Mouse (Mus musculus): Measurements from ENCODE around the gene Nr2f2. TPM values are rescaled to one million over a fixed set of nuclear protein-coding genes. Genes with fewer than 3 reads are reported as not detected.

The Nr2f2 gene
- polyA plus RNA-seq, 2 experiments from 2014 or later: not detected

DNA sequence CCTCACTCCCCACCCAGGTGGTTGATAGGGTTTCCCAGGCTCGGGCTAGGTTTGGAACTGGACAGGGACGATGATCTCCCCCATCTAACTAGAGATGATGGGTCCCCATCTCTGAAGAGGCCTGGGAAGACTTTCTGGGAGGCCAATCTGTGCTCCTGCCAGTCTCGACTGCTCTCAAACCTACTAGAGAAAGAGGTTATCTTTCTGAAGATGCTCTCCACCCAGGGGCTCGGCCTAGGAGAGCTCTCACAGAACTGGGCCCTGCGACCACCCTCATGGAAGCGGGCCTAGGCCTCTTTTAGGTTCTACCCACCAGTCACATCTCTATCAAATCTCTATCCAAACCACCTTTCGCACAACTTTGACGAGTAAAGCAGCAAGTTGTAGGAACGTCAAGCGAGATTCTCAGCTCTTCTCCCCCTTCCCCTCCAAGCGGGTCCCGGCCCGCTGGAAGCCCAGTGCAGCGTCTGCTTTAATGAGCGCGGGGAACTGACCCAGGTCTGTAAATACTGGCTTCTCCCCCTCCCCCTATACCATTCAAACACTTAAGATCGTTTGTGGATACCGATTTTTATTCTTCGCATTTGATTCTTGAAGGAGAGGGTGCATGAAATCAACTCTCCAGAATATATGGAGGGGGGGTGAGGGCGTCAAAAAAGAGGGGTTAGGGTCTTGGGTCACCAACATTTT lies 16.4 kb downstream of the Nr2f2 start:
- ATAC-seq: no peak

DNA sequence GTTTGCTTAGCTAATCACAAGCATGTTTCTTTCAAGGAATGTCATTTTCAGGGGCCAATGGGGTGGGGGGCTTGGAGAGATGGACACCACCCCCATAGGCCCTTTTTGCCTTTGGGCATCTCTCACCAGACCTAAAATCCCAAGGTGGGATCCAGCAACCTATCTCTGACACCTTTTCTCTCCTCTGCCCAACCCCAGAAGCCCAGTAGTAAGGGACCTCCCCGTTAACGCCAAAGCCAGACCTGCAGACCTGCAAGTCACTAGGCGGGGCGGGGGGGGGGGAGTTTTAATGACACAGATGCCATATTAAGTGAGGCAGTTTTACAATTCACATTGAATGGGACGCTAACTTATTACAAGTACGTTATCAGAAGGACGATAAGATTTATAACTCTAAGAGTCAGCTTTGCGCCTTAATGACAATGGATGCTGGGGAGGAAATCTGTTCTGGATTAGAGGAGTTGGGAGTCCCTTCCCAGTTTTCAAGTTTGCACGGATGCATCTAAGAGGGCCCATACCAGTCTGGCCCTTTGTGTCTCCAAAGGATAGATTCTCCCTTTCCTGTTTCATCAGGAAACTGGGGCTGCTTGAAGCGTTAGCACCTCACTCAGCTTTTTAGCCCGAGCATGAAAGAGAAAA lies 17.4 kb downstream of the Nr2f2 start:
- ATAC-seq: no peak

- no peak for ATAC-seq
Measured at GRCm38 (mm10) chr7:70348064-70348976, 18.2 kb downstream of the Nr2f2 start.

DNA sequence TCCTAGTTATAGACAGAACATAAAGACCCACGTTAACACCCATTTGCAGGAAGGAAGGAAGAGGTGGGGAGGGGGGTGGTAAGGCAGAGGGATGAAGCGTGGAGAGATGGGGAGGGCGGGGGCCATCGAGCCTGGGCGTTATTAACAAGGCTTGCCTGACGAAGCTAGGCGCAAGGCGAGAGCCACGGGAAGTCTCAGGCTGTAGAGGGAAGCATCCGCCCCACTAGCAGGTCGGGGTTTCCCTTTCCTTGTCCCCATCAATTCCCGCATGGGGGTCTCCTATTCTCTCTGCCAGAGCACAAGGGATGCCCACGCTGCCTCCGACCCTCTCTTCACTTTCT lies 18.9 kb downstream of the Nr2f2 start:
- ATAC-seq: no peak

- ATAC-seq: no peak
Measured at GRCm38 (mm10) chr7:70346951-70347617, 19.5 kb downstream of the Nr2f2 start.

DNA sequence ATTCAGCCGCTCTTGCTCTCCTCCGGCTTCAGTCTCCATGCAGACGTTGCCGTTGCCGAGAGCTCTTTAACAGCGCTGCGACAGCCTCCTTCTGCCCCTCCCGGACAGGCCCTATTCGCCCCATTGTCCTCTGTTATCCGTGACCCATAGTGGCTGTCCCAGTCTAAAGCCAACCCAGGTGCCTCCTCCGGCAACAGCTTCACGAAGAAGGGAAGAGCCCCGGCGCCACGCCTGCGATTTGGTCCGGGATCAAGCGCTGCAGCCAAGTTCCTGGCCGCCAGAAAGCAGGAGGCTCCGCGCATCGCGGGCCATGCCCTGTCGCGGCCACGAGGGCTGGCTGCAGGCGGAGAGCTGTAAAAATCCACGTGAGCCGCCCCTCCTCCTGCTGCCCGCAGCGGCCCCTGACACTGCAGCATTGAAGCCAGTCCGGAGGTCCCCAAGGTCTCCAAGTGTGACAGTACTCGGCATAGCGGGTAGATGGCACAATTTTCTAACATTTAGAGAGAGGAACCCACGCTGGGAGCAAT lies 20.5 kb downstream of the Nr2f2 start:
- no peak for ATAC-seq

DNA sequence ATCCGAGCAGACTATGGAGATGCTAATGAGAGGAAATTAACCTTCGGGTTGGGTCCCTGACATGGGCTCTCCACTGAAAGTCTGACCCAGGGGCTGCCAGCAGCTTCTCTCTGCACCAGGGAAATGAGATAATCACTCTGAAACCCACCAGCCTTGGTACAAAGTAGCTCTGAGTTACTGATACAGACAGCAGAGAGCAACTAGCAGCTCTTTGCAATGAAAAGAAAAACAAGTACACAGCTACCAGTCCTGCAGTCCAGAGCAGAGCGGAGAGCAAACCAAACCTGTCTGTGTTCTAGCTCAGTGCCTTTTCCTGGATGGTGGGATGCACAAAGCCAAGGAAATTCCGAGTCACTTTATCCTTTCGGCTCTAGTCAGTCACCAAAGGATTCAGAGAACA lies 23.1 kb downstream of the Nr2f2 start:
- ATAC-seq: no peak

GRCm38 (mm10) chr7:70342771-70343170 lies 23.8 kb downstream of the Nr2f2 start:
- no peak for ATAC-seq

GRCm38 (mm10) chr7:70342076-70342475 lies 24.5 kb downstream of the Nr2f2 start:
- ATAC-seq: no peak

GRCm38 (mm10) chr7:70339998-70340630 lies 26.4 kb downstream of the Nr2f2 start:
- no peak for ATAC-seq

- ATAC-seq: no peak
Measured at GRCm38 (mm10) chr7:70338265-70338640, 28.3 kb downstream of the Nr2f2 start.

- ATAC-seq: no peak
Measured at GRCm38 (mm10) chr7:70337581-70338264, 28.8 kb downstream of the Nr2f2 start.

DNA sequence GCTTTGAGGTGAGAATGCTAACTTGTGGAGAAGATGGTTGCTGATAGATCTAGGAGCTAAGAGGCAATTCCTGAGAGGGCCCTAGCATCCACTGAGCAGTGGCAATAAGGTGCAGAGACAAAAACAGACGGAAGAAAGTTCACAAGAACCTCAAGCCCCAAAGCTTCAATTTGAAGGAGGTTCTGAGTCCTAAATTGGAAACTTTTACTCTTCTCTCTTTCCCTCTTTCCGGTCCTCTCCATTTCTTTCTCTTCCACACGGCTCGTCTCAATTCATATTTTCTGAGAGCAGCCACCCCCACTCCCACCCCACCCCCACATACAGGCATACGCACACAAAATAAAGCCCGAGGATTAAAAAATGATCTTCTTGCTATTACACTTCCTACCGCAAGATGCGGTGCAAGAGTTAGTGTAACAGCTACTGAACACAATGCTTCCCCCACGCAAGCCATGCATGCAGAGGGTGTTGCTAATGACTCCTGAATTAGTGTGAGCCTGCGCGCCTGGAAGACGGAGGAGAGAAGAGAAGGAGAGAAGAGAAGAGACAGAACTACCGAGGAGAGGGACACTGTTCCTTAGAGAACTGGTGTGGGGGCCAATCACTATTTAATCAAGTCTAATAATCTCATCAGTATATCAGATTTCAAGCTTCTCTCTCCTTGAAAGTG lies 29.8 kb downstream of the Nr2f2 start:
- no peak for ATAC-seq

- ATAC-seq: no peak
Measured at GRCm38 (mm10) chr7:70336126-70336525, 30.4 kb downstream of the Nr2f2 start.

DNA sequence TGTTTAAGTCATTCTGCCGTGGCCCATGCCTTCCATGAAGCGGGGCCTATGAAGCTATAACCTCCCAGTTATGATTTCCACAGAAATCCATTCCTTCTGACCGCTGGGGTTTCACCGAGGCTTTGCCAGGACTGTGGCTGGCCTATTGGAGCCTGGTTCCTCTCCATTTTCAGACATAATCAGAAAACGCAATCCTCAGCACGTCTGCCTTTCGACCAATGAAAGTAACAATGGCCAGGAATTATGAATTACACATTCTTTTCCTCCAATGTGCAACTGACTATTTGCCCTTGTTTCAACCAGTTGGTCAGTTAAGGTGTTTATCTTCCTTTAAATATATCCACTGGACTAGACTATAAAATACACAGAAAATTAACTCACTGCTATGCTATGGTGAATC lies 31.1 kb downstream of the Nr2f2 start:
- no peak for ATAC-seq

DNA sequence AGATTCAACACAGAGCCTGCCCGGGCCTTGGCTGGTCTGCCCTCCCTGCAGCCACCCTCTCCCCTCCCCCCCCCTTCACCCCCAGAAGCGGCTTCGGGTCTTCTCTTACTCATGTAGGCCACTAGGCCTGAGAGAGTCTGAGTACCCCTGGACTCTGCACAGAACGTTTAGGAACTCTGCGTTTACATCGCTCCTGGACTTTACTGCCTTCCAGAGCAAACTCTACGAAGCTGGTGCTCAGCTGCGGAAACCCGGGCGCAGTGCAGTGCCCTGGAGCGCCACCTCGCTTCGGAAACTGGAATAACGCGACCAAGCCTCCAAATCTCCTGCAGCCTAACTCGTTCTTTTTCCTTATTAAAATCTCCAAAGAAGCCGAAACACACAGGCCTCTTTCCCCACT lies 31.7 kb downstream of the Nr2f2 start:
- no peak for ATAC-seq

GRCm38 (mm10) chr7:70333851-70334250 lies 32.7 kb downstream of the Nr2f2 start:
- ATAC-seq: no peak

GRCm38 (mm10) chr7:70332926-70333664 lies 33.4 kb downstream of the Nr2f2 start:
- no peak for ATAC-seq

DNA sequence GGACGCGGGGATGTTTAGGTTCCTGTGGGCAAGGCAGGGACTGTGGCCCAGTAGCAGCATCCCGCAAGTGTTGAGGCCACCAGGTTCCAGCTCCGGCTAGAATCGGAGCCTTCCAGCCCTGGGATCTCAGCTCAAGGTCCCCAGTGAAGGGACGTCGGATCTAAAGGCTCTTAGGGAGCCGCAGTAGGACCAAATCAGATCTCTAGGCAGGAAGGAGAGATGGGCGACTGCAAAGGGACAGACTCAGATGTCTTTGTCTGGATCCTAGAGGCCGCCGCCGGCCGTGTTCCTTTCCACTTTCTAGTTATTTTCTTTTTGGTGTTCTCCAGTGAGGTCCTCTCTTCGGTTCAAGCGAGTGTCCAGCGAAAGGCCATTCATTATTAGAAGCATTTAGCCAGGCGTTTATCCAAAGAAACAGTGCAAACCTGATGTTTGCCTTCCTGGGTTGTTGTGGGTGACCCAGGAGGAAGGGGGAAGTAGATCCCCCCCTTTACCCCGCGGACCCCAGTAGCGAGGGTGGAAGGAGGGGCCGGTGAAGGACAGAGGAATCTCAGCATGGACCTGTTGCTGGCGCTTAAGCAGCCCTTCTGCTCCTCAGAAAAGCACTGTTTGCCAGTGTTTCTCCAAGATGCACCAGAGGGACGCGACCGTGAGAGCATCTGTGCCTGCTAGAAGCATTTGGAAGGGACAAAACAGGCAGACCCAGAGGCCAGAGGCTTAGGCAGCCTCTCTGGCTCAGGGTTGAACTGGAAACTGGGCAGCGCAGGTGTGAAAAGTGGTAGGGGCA lies 34.3 kb downstream of the Nr2f2 start:
- ATAC-seq: no peak
